Mouse (Mus musculus) cerebellum, adult 2 months (tissue): ENCODE measurements around the gene Srbd1.

Experiments used
- CTCF ChIP-seq: fragments of 200-500 bp; IDR thresholded peaks from 2 replicates; pipeline ENCODE4 v1.5.1; 2011; ENCODE audit warnings: low read depth, mild to moderate bottlenecking, control low read depth, low read length, moderate library complexity, borderline replicate concordance; ENCODE audit not compliant: insufficient read depth
- POLR2A ChIP-seq: fragments of 200-500 bp; IDR thresholded peaks from 2 replicates; pipeline ENCODE4 v1.6.1; 2011; ENCODE audit warnings: low read length, control low read depth, borderline replicate concordance; ENCODE audit not compliant: insufficient read depth

GRCm38 (mm10) chr17:86187777-86188176 is 42.8 kb upstream of the Srbd1 start:
- TF ChIP-seq CTCF: no peak
- no peak for TF ChIP-seq POLR2A
